Mouse (Mus musculus) stomach, postnatal 0 days (tissue): ENCODE measurements at regions not wholly inside any gene's neighbourhood (a gene's known extent, or its start where the extent isn't known, plus 50 kb on each side); places are given as distances from the start of the nearest gene placed in this dataset.

ENCODE experiments used
- CTCF ChIP-seq: IDR thresholded peaks from 2 replicates; pipeline ENCODE4 v1.5.1; 2016; ENCODE audit warnings: antibody characterized with exemption, low read depth, mild to moderate bottlenecking, moderate library complexity
- EP300 ChIP-seq: optimal IDR thresholded peaks from 2 replicates; pipeline ENCODE3; 2016; ENCODE audit warnings: antibody characterized with exemption

- peak; percentile 51 for TF ChIP-seq CTCF
- no peak for TF ChIP-seq EP300
Observed at GRCm38 (mm10) chr1:169103113-169103512, 428.2 kb downstream of the Nuf2 start.
